Mouse (Mus musculus) heart, postnatal 36 days (tissue): ENCODE measurements at regions not wholly inside any gene's neighbourhood (a gene's known extent, or its start where the extent isn't known, plus 50 kb on each side); places are given as distances from the start of the nearest gene placed in this dataset.

ENCODE experiments used
- DNase-seq, 2 experiments: peaks; one replicate each; pipeline ENCODE4 v3.0.0; 2021 to 2022
- intact Hi-C: fragments of 180-260 bp; cut with DNase I; formaldehyde crosslinking; loops from one replicate; pipeline ENCODE4 v1.15.1; 2025
- microRNA-seq, 2 experiments: library from miRNA; unstranded; fragments of <30 nt; microRNA quantifications; one replicate each; pipeline ENCODE4 v1.2.0; 2021; ENCODE audit warnings: borderline number of aligned reads in 2 of 2

GRCm38 (mm10) chr13:119341833-119342232 lies 86.6 kb upstream of the Paip1 start:
- DNase-seq: peak; percentile 27 to 45
- intact Hi-C loops: no loop called here

GRCm38 (mm10) chr13:119342761-119343160 lies 85.6 kb upstream of the Paip1 start:
- DNase-seq: no peak
- intact Hi-C loops: no loop called here

- intact Hi-C loops: no loop called here
- no peak for DNase-seq
Observed at GRCm38 (mm10) chr13:119347988-119348387, 80.4 kb upstream of the Paip1 start.

- no peak for DNase-seq
- intact Hi-C loops: no loop called here
Observed at GRCm38 (mm10) chr13:119351346-119351745, 77.1 kb upstream of the Paip1 start.

GRCm38 (mm10) chr13:119358696-119359095 lies 69.7 kb upstream of the Paip1 start:
- intact Hi-C loops: no loop called here
- no peak for DNase-seq

- DNase-seq: peak in 1 of 2 experiments; percentile 65
- intact Hi-C loops: loop anchor here (2.0 to 5.0 kb wide), 2 partner anchors 81 to 961 kb away; no protein-coding TSS in a partner anchor
Observed at GRCm38 (mm10) chr13:119363379-119363778, 65.0 kb upstream of the Paip1 start.

- intact Hi-C loops: loop anchor here (5.0 kb wide), 1 partner anchor 962 kb away; no protein-coding TSS in a partner anchor
- no peak for DNase-seq
Observed at GRCm38 (mm10) chr13:119364160-119364559, 64.2 kb upstream of the Paip1 start.

GRCm38 (mm10) chr13:119367544-119367943 lies 60.9 kb upstream of the Paip1 start:
- DNase-seq: no peak
- intact Hi-C loops: no loop called here

GRCm38 (mm10) chr13:119378404-119379037 lies 49.9 kb upstream of the Paip1 start:
- DNase-seq: peak; percentile 71 to 86
- intact Hi-C loops: loop anchor here (5.0 kb wide), 1 partner anchor 96 kb away; no protein-coding TSS in a partner anchor

Small RNAs in the stretch of these regions (microRNA-seq; reads per million reads assigned to microRNA genes)
- 0 reads per million in 2 experiments for gene Gm44488
